Mouse (Mus musculus) right cerebral cortex, adult 2 months (tissue): ENCODE measurements around the gene Sik1.

ENCODE experiments used
- DNase-seq, 2 experiments: peaks; one replicate each; pipeline ENCODE4 v3.0.0; 2021 to 2022; ENCODE audit warnings: low spot score in 2 of 2

Gene Sik1

GRCm38 (mm10) chr17:31854770-31855596 lies 621 bp downstream of the Sik1 start:
- peak in 1 of 2 experiments; percentile 38 for DNase-seq

- DNase-seq: no peak
These were observed 2.0 kb downstream of the Sik1 start for GRCm38 (mm10) chr17:31853448-31854188.

DNA sequence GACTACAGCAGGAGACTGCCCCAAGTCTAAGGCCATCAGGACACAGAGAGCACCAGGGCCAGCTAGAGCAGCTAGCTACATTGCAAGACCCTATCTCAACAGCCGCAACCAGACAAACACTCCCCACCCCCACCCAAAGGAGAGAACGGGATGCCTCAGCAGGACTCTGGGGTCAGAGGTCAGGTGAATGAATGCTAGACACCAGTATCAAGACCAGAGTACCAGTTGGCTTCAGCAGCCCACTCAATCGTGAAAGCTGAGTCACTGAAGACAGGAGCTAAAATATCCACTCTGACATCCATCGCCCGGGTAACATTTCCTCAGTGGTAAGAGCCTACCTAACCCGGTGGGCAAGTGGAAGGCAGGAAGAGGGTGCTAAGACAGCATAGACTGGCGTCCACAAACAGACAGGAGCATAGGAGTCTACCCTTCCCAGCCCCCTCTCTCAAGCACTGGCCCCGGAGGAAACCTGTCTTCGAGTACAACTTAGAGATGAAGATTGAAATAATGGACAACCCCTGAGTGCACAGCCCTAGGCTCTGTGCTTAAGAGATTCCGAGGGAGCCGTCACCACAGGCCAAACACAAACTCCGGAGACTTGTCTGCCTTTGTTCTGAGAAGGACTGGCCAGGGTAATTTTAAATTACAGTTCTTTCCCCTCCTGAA lies 2.7 kb downstream of the Sik1 start:
- DNase-seq: no peak

DNA sequence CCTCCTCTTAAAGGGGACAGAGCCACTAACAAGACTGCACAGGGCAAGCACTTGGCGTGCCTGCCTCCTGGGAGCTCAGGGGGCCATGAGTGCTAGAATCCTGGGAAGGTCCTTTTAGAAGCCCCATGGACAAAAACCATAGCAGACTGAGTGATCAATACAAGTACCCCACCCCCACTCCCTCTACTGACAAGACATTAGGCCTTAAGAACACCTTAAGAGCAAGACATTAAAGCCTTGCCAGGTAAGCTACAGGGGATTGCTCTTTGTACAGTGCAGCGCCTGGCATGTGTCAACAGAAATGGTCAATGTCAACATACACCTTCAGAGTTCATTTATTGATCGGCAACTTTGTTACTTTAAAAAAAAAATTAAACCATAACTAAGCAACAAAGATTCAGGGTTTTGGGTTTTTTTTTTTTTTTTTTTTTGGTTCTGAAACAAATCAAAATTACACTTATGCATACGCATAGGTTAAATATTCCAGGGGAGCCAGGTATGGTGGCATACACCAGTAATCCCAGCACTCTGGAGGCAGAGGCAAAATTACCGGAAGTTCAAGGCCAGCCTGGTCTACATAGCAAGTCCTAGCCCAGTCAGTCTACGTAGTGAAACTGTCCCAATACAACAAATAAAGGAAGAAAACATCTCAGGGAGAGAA lies 3.7 kb downstream of the Sik1 start:
- DNase-seq: no peak

GRCm38 (mm10) chr17:31850457-31850980 lies 5.1 kb downstream of the Sik1 start:
- DNase-seq: no peak

GRCm38 (mm10) chr17:31846970-31847369 lies 8.6 kb downstream of the Sik1 start:
- no peak for DNase-seq

DNA sequence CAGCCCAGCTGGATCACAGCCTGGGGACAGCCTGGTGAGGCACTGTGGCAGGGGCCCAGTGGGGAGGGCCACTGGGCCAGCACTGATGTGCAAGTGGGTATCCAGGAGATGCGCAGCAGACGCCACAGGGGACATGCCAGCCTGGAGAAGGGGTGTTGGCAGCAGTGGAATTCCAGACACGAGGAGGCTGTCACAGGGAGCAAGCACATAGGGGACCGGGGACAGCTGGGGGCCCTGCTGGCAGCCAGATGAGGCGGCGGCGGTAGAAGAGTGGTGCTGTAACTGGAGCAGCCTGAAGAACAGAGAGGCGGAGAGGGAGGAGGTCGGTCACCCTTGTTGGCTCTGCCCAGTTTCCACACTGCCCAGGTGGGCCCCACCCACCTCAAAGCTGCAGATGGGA lies 9.3 kb downstream of the Sik1 start:
- DNase-seq: no peak

DNA sequence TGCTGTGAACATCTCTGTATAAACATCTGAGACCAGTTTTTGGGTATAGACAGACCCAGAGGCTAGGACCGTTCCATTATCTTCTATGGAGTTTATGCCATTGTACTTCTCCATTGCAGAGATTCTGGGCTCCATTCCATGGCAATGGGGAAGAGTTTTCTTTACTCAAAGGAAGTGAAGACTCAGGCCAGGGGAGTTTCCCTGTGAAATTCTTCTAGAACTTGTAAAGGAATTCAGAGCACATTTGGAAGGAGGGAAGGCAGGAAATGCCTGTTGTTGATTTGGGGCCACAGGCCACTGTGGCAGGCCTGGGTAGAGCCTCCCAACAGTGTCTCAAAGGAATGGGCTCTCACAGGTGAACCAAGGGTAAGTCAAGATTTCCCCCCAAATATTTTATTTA lies 11.7 kb downstream of the Sik1 start:
- DNase-seq: no peak

GRCm38 (mm10) chr17:31842930-31843822 lies 12.4 kb downstream of the Sik1 start:
- no peak for DNase-seq

- DNase-seq: no peak
These were observed 13.6 kb downstream of the Sik1 start for GRCm38 (mm10) chr17:31841842-31842611.

GRCm38 (mm10) chr17:31841453-31841841 lies 14.2 kb downstream of the Sik1 start:
- DNase-seq: no peak

DNA sequence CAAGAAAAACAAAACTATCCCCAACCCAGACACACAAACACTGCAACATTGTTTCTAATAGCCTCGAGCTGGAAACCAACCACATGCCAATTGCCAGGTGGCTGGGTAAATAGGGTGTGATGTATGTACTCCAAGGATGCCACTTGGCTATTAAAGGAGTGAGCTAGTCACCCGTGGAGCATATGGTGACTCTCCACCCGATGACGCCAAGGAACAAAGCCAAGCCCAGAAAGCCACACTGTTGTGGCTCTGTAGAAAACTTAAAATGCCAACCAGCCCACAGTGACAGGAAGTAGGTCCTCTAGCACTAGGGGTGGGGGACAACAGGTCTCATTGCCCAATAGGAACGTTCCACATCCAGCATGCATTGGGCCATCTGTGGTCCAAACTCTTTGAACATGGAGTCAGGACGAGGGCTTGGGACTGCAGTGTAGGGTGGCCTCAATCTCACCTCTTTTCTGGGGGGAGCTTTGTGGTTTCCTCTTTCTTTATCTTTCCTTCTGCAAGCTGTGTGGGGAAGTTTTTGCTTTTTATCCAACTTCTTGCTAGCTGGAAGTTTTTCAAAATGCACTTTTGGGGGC lies 15.1 kb downstream of the Sik1 start:
- no peak for DNase-seq

GRCm38 (mm10) chr17:31836772-31837171 lies 18.8 kb downstream of the Sik1 start:
- peak; percentile 52 to 57 for DNase-seq

- no peak for DNase-seq
These were observed 19.4 kb downstream of the Sik1 start for GRCm38 (mm10) chr17:31836264-31836607.

- no peak for DNase-seq
These were observed 19.9 kb downstream of the Sik1 start for GRCm38 (mm10) chr17:31835528-31836263.

DNA sequence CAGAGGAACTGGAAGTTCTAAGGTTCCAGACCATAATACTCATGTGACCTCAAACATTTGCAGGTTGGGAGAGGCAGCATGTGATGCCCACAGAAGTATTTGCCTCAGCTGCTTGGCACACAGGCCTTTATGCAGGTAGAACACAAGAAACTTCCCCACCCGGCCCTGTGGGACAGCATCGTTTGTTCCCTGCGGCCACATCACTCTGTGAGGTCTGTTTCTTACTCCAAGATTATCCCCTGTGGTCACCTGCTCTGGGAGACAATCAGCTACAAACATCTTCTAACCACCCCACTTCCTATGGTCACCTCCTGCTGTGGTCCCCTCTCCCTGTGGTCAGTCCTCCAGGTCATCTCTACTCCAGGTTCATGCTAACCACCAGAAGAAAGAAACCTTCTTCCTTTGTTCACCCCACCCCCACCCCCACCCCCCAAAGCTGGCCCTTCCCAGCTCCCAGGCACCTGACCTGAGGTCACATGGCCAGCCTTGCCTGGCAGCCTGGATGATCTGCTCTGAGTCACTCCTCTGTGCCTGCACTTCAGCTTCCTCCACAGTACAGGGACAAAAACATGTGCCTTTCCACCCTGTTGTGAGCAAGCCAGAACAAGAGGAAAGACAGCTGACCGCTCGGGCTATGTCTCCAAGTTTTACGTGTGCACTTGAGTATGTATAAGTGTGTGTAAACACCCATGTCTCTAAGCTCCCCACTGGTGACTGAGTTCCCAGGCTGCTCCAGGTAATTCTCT lies 21.1 kb downstream of the Sik1 start:
- no peak for DNase-seq

DNA sequence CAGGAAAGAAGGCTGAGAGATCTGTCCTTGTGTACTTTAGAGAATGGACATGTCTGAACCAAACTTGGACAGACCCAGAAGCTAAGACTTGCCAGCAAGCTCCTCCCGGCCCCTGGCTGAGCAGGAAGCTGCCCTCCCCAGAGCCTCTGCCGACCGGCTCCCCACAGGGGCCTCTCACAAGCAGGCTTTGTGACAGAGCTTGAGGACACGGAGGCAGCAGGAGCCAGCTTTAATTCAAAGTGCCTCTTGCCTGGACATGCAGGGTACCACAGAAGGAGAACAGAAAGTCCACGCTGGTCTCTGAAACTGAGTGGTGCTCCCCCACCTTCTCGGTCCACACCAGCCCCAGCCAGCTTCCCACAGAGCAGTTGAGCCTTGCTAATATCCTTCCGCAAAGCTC lies 21.9 kb downstream of the Sik1 start:
- DNase-seq: no peak

DNA sequence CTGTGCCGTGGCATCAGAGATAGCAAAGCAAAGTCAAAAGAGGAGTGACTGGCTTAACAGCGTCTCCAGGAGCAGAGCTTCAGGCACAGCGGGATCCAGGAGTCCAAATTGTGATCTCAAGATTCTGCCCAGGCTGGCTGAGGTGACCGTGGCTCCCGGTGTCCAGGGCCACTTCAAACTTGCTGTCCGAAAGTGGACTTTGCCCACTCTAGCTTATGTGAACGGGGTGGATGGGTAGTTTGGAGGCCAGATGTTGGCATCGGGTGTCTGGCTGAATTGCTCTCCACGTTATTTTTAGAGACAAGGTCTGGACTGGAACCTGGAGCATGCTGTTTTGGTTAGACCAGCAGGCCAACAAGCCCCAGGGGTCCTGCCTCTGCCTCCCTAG lies 23.0 kb downstream of the Sik1 start:
- no peak for DNase-seq
